Mouse (Mus musculus): ENCODE data around the gene Gtf2b. TPM values are rescaled to one million over a fixed set of nuclear protein-coding genes. Genes with fewer than 3 reads are reported as not detected.

Gtf2b gene
- polyA plus RNA-seq, 1 experiment from 2014 or later: 90.0 TPM

DNA sequence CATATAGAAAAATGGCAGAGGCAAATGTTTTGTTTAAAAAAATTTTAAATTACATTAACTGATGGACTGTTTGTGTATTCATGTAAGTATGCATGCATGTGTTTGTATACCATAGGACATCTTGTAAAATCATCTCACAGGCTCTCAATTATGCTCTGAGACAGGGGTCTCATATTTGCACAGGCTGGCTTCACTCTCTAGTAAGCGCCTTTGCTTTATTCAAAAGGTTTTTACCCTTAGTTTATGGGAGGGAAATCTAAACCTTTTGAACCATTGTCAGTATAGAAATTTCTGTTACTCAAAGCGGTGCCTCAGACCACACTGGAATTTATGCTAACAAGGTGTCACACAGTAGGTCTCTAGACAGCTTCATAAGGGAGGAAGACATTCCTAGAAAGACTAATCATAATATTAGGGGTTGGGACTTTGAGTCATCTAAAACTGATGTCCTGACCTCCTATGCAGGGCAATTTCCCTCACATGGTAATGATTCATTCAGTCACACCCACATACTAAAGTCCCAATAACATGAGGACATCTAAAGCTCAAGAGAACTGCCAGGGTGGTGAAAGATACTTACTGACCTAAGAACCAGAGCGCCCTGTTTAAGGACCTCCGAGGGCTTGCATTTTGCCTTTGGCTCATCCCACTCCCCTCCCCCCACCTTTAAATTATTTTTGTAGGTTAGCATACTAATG lies 61.8 kb downstream of the Gtf2b start:
- Histone ChIP-seq H3K9me3 (no peaks in the 10 kb centered on the region), H3K36me3 (replicated peaks) (peaks cover 19% of the 10 kb centered on the region), H3K9ac (no peak overlapping the region), H3K4me1 (no peaks in the 10 kb centered on the region), H3K27ac (no peak overlapping the region), H3K4me3 (replicated peaks) (no peak overlapping the region), H3K4me2 (no peak overlapping the region), H3K27me3 (no peaks in the 10 kb centered on the region)
- ATAC-seq (ENCODE audit: low FRiP score): no peak
- 94% methylated on average over 4 of the region's 4 CpGs for WGBS

DNA sequence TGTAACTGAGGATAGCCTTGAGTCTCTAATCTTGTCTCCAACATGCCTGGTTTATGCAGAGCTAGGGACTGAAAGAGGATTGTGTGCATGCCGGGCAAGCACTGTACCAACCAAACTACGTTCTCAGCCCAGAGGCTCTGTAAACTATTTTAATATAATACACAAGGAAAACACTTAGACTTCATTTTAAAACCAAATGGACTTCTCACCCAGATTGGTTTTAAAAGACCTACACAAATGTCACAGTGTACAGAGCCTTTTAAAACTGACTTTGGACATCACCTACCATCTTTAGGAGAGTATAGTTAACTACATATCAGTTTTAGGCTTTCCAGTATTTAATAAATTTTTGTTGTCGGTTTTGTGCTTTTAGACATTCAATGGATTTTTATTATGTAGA lies 68.1 kb downstream of the Gtf2b start:
- Histone ChIP-seq H3K9me3 (no peaks in the 10 kb centered on the region), H3K9ac (no peak overlapping the region), H3K27me3 (no peaks in the 10 kb centered on the region), H3K4me3 (replicated peaks) (no peak overlapping the region), H3K4me2 (no peak overlapping the region), H3K36me3 (replicated peaks) (peaks cover 8% of the 10 kb centered on the region), H3K27ac (no peak overlapping the region), H3K4me1 (no peaks in the 10 kb centered on the region)
- WGBS: 95% methylated on average over 3 of the region's 3 CpGs
- ATAC-seq (ENCODE audit: low FRiP score): no peak

Other genes starting within 250 kb of the Gtf2b start
- gene Gbp7, start 234.7 kb upstream of the Gtf2b start, polyA plus RNA-seq (2016; fragmentation: Nextera tagmentation; extraction: Ambion mirVana): 1.1 and 1.3 TPM in 2 replicates
- 0.38 and 0.74 TPM in 2 replicates for gene Gbp3, start 205.0 kb upstream of the Gtf2b start, polyA plus RNA-seq (2016; fragmentation: Nextera tagmentation; extraction: Ambion mirVana)
- gene Gbp2b, start 170.2 kb upstream of the Gtf2b start, polyA plus RNA-seq (2016; fragmentation: Nextera tagmentation; extraction: Ambion mirVana): not detected in 2 replicates
- gene Gbp2, start 144.4 kb upstream of the Gtf2b start, polyA plus RNA-seq (2016; fragmentation: Nextera tagmentation; extraction: Ambion mirVana): 0.17 and 0.19 TPM in 2 replicates
- 8.3 and 9.6 TPM in 2 replicates for gene Kyat3, start 64.0 kb upstream of the Gtf2b start, polyA plus RNA-seq (2016; fragmentation: Nextera tagmentation; extraction: Ambion mirVana)
- 57.1 and 63.1 TPM in 2 replicates for gene Pkn2, start 117.0 kb downstream of the Gtf2b start, polyA plus RNA-seq (2016; fragmentation: Nextera tagmentation; extraction: Ambion mirVana)

Measured in forebrain, embryonic 12.5 days (tissue).